Mouse (Mus musculus) natural killer cell, adult 2 months (primary cell): ENCODE data around the gene Ano10.

Source experiments
- DNase-seq, 2 experiments: peaks; one replicate each; pipeline ENCODE4 v3.0.0; 2022; ENCODE audit warnings: low spot score in 2 of 2

Ano10 gene

GRCm38 (mm10) chr9:122126790-122127189 lies 167.4 kb downstream of the Ano10 start:
- DNase-seq: no peak
